Mouse (Mus musculus) adrenal gland, adult 18-20 months (tissue): ENCODE results near the gene Cenpp. TPM values are rescaled to one million over a fixed set of nuclear protein-coding genes. Genes with fewer than 3 reads are reported as not detected.
A peak's percentile ranks its signal among the peaks of the same experiment; 100 is the strongest.

Experiments
- DNase-seq, 2 experiments: peaks; one replicate each; pipeline ENCODE4 v3.0.0; 2021 to 2022; ENCODE audit warnings: low spot score in 2 of 2
- total RNA-seq, 2 experiments: library from RNA; stranded (reverse); gene quantifications; 1 replicate in 1 of 2; 2 replicates in 1 of 2; pipeline ENCODE4 v1.2.3; 2021

Gene Cenpp
- total RNA-seq, 2 experiments from 2014 or later = 0.38 to 1.2 TPM

DNA sequence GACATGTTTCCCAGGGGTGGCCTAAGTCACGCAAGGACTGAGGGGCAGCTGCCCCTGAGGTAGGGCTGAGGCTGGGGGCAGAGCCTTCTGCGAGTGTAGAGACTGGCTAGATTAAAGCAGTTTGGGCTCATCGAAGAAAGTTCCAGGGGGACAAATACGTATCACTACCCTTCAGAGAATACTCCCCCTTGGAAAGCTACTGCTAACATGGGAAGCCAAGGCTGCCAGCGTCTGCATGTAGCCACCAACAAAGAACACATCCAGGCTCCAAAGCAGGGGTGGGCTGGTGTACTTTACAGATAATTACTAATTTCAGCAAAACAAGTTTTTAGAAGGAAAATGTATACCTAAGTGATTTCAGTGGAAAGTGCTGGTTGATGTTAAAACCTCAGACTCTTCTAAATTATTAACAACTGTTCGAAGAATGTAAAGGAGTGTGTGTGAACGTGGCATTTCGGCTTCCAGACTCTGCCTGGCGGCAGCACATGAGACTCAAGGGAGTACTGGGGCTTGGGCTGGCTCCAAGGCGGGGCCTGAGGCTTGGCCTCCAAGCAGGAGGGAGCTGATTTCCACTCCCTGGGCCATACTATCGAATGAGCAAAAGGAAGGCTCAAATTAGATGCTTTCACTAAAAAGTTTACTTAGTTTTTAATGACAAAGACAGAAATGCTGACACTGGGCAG lies 186.1 kb downstream of the Cenpp start:
- DNase-seq = peak in 1 of 2 experiments; percentile 53

GRCm38 (mm10) chr13:49465875-49466274 lies 186.7 kb downstream of the Cenpp start:
- DNase-seq = no peak

DNA sequence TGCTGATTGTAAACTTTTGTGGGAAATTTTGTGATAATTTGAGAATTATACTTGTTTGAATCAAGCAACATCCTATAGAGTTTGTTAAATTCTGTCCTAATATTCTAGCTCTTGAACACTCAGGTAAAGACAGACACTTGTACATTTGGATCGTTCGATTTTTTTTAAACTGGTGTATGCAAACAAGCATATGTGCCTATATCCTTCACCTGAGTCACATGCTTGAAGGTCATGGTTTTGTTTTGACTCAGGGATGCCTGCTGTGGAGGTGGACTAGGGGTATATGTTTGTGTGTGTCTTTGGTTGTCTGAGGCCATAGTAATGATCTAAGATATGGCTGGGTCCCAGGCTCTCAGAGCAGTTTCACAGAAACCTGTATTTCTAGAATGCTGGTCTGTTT lies 189.7 kb downstream of the Cenpp start:
- no peak for DNase-seq

DNA sequence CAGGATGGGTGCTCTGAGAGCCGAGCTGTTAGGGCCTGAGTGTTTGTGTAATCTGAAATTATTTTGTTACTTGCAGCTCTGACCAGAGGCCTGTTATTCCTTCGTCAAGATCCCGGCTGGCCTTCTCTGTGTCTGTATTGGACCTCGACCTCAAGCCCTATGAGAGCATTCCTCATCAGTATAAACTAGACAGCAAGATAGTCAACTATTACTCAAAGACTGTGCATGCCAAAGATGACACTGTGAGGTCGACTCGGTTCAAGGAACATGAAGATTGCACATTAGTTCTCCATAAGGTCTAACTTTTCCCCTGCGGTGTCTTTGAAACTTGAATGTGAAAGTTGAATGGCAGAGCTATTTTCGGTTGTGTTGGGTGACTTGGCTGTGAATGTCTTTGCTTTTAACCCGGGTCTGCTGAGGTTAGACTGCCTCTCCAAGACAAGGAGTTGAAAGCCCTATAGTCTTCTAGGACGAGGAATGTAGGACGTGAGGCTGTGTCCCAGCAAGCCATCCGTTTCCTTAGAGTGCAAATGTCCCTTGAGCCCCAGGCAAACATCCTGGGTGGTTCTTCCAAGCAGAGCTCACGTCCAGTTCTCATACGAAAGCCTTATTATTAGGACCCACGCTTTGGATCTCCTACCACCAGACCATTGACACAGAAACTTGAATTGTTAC lies 191.0 kb downstream of the Cenpp start:
- peak in 1 of 2 experiments; percentile 32 for DNase-seq

DNA sequence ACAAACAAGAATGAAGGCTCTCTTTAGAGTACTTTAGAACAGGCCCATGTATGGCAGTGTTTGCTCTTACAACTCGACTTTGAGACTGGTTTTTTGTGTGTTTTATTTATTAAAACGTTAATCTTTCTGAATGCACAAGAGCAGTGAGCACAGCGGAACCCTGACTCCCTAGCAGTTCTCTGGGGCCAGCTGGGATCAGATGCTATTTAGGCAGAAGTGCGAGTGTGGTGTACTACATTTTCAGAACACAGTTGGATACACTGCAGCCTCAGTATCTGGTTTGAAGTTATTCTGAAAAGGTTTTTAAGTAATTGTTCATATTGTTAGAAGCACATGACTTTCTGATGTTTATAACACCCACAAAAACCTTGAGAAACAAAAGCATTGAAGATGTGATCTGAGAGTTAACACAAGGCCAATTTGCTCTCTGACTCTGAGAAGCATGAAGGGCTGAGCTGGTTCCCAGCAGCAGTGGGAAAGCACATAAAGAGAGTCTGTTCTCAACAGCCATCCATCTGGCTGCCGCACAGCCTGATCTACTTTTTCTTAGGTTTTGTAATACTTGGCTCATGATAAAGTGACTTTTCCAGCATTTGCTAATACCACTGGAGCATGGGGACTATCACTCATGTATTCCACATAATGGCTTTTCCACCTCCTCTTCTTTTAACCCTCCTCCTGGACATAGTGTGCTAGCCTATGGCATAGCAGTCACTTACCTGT lies 191.7 kb downstream of the Cenpp start:
- no peak for DNase-seq

DNA sequence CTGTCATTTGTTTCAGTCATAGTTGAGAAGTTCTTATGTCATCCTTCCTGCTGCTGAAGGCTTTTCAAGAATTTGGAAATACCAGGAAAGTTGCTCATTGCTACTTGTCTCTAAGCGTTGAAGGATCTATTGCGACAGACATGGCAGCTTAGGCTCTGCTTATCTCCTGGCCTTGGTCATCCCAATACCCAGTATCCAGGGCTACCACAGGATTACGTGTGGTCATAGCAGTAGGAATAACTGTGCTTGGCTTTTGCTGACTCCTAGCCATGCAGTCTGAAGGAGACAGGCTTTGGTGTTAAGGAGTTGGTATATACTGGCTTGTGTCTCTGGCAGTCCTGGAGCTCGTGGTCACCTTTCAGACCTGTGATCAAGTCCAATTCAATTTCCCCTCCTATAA lies 192.3 kb downstream of the Cenpp start:
- no peak for DNase-seq

GRCm38 (mm10) chr13:49449318-49449749 lies 203.3 kb downstream of the Cenpp start:
- DNase-seq = peak; percentile 79 to 81

DNA sequence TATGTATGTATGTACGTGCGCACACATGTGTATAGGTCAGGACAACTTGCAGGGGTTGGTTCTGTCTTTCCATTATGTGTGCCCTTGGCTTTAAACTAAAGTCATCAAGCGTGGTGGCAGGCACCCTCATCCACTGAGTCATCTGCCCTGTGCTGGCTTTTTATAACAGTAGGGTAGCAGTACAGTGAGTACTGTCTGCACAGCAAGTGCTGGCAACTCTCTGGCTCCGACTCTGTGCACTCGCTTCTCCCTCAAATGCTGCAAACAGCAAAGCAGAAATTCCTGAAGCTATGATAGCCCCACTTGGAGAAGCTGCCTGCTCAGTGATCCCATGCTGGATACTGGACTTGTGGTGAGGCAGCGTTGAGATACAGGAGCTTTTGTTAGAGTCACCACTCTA lies 208.1 kb downstream of the Cenpp start:
- DNase-seq = no peak

GRCm38 (mm10) chr13:49436170-49436569 lies 216.4 kb downstream of the Cenpp start:
- no peak for DNase-seq

DNA sequence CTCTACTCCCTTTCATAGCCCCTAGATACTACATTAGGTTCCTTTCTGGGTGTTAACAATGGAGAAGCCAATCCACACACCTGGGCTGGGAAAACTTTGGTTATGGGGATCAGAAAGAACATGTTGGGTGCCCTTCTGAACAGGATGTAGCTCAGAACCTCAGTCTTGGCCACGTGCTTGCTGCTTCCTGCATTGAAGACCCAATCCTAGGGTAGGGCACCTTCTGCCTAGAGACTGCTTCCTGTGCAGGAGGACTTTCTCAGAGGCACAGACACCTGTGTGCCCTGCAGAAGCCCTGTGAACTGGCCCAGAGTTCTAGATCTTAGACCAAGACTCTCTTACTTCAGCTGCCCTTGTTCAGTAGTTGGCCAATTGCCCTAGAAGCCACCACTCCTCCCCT lies 216.8 kb downstream of the Cenpp start:
- DNase-seq = no peak

DNA sequence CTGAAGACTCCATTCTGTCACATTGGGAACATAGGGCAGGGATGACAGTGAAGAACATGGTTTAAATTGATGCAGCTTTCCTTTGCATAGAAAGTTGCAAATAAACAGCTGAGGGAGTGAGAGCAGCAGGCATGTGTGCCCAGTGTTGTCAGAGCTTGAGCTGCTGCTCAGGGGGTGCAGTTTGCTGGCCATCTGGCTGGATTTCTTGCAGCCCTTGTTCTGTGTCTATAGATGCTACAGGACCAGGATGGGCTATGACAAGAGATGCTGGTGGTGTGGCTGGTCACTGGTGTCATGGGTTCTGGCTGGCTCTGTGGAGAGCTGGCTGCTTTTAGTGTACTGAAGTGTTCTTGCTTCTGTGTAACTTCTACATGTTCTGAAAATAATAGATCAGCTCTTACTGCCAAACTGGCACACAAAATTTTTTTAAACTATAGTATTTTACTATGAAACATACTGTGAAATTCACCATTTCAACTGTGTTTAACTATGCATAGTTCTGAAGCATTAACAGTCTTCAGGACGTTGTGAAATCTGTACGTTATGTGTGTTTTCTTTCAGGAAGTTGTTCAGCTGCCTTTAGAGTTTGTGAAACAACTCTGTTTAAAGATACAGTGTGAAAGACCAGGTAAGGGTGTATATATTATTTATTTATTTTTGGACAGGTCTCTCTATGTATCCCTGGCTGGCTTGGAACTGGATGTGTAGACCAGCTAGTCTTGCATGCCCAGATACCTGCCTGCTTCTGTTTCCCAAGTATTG lies 219.1 kb downstream of the Cenpp start:
- no peak for DNase-seq

GRCm38 (mm10) chr13:49430529-49430928 lies 222.1 kb downstream of the Cenpp start:
- no peak for DNase-seq

DNA sequence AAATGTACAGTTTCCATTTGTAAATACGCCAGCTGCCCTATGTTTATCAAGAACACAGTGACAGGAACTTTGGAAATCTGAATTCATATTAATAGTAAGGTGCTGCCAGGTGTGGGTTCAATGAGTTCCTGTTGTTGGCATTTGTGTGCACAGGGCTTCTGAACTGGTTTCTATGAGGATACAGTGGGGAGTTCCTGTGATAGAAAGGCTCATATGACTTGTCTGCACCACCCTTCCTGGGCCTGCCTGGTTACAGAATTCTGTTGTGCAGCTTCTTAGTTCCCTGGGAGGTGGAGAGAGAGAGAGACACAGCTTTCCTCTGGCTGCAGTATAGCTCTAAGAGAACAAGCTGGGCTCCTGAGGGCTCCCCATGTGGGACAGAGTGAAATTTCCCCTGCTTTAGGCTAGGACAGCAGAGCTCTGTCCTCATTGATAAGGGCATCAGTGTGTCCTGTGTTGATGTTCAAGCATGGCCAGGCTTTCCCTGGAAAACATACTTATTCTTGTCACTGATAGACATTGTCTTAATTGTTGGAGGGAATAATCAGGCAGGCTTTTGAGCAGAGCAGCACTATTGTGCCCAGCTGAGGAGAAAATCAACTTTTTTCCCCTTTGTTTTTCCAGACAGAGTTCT lies 224.4 kb downstream of the Cenpp start:
- DNase-seq = no peak

DNA sequence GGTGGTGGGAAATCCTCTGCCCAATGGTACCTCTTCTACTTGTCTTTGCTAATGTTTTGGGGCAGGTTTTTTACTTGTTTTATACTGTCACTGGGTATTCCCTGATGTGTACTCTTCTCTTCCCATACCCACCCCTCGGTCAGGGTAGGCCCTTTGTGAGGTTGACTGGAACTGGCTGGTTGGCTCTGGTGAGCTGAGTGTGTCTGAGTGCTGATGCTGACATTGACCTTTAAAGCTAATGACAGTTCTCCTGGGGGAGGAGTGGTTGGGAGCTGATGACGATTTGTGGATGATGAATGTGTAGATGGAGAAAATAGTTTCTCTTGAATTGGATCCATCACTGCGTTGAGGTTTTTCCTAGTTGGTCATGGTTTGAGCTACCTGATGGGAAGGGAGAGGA lies 225.8 kb downstream of the Cenpp start:
- DNase-seq = peak in 1 of 2 experiments; percentile 49

DNA sequence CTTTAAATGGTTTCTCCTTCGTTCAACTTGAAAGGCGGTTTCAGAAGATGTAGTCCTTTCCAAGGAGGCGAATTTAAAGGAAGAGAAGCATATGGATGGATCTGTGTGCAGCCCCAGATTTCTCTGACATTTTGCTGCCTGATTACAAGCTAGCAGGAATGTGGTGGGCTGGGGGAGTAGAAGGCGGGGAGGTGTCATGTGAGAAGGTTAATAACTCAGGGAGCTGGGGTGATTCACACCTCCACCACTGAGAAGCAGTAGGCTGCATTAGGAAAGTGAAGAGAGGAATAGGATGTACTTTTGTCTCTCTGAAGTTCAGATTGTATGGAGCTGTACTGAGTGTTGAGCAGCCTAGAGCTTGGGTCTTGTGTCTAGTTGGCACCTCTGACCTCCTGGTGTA lies 230.6 kb downstream of the Cenpp start:
- no peak for DNase-seq

- DNase-seq = peak in 1 of 2 experiments; percentile 34
Measured at GRCm38 (mm10) chr13:49421606-49421917, 231.0 kb downstream of the Cenpp start.

DNA sequence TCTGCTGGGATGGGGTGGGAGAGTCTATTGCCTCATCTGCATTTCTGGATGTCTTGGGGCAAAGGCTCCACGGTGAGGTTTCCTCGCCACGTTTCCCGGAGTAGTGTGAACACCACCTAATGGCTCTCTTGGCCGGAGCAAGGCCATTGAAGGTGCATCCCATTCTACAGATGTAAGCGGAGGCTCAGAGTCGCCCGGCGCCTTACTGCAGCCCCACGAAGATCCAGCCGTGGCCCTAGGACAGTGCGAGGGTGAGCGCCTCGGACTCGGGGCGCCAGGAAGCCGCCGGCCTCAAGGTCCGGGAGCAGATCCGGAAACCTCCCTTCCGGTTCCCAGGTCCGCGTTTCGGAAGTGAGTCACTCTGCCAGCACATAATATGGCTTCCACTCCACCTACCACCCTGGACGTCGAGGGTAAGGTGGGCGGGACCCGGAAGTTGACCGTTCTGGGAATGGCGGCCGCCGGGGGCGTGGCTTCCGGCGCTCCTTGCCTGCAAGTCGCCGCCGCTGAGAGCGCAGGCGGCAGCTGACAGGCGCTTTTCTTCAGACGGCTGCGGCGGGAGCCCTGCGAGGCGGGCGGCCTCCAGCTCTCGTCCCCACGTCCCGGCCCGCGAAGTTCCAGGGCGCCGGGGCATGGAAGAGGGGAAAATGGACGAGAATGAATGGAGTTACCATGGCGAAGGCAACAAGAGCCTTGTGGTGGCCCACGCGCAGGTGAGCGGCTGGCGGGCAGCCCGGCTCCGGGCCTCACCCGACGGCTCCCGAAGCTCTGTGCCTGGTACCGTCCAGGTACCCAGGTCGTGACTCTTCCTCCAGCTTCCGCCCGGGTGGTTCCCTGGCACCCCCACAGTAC lies 231.6 kb downstream of the Cenpp start, which contains the start of gene Ippk:
TSS of gene Ippk (plus strand) at position 496 of the 852 bp plus-strand sequence.
- DNase-seq = peak; percentile 94
